Mouse (Mus musculus): ENCODE measurements around the gene Cct6b.

DNA sequence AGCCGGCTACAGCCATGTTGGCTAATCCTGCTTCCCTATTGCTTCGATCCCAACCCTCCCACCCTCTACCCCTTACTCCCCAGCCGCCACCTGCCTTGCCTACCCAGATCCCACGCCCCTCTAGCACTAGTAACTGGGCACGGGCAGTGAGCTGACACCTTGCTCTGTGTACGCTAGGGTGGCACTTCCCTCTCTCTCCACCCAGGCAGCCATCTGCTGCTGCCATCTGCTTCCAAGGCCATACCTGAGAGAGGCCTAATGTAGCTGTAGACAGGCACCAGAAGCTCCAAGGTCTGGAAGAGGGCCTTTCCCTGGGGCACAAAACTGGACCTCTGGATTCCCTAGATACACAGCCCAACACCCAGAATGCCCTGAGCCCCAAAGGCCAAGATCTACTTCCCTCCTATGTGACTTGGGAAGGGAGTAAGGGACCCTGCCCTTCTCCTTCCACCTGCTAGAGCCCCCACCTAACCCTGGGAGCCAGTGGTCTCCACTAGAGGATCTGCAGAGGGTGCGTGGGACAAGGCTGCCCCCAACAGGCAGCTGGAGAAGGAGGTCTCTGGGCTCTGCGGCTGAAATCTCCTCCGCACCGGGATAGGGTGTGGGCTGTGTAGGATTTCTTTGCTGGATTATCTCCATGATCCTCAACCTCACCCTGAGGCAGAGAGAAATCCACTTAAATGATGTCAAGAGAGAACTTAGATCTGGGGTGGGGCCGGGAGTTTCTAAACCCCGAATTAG is 80.2 kb downstream of the Cct6b start:
- TF ChIP-seq GATA1 (IDR thresholded peaks at IDR 0.05; ENCODE audit: low read length) = no peak
- TF ChIP-seq TAL1 (IDR thresholded peaks at IDR 0.05; ENCODE audit: low read length) = no peak

Measured in erythroblast, embryonic 14.5 days (primary cell).